In genomic region chr7:102506848-102507247, GRCm38 (mm10) we compare ENCODE assay signal across 8 mouse cellular contexts. TPM values are rescaled to one million over a fixed set of nuclear protein-coding genes. Genes with fewer than 3 reads are reported as not detected.
DNase-seq lines count a peak whose midpoint lies in the region; ATAC-seq and TF ChIP-seq lines count a peak whose summit lies in the region.

No protein-coding gene starts in this region.

- H3K4me3 ChIP-seq in embryonic facial prominence, embryonic 11.5 days (ENCODE audit: low read depth, low read length): no peak overlapping the region
- no peak overlapping the region for H3K4me3 ChIP-seq in kidney, embryonic 15.5 days (replicated peaks)
- no peak overlapping the region for H3K4me3 ChIP-seq in limb, embryonic 14.5 days (replicated peaks; ENCODE audit: low read length)

- H3K27ac ChIP-seq in embryonic facial prominence, embryonic 11.5 days (replicated peaks; ENCODE audit: low read depth, low read length): no peak overlapping the region
- H3K27ac ChIP-seq in kidney, embryonic 15.5 days: no peak overlapping the region
- H3K27ac ChIP-seq in limb, embryonic 14.5 days (replicated peaks; ENCODE audit: low read depth, low read length): no peak overlapping the region

- H3K4me1 ChIP-seq in embryonic facial prominence, embryonic 11.5 days (ENCODE audit: control insufficient read depth, insufficient read depth, low read length): no peaks in the 10 kb centered on the region
- no peaks in the 10 kb centered on the region for H3K4me1 ChIP-seq in kidney, embryonic 15.5 days
- H3K4me1 ChIP-seq in limb, embryonic 14.5 days (ENCODE audit: control insufficient read depth, insufficient read depth, low read length): no peaks in the 10 kb centered on the region

- ATAC-seq in embryonic facial prominence, embryonic 11.5 days (replicated peaks; ENCODE audit: insufficient number of reproducible peaks, low FRiP score, low TSS enrichment, low read depth): peak; percentile 69
- ATAC-seq in kidney, embryonic 15.5 days (replicated peaks; ENCODE audit: low FRiP score): peak; percentile 80
- peak; percentile 57 for ATAC-seq in limb, embryonic 14.5 days (ENCODE audit: low FRiP score, low read depth)

- H3K9me3 ChIP-seq in embryonic facial prominence, embryonic 11.5 days (replicated peaks; ENCODE audit: control insufficient read depth, low read length): no peaks in the 10 kb centered on the region
- no peaks in the 10 kb centered on the region for H3K9me3 ChIP-seq in kidney, embryonic 15.5 days (replicated peaks)
- H3K9me3 ChIP-seq in limb, embryonic 14.5 days (ENCODE audit: control insufficient read depth, low read length): no peaks in the 10 kb centered on the region

- H3K27me3 ChIP-seq in embryonic facial prominence, embryonic 11.5 days (ENCODE audit: control insufficient read depth, insufficient read depth, low read length): no peaks in the 10 kb centered on the region
- H3K27me3 ChIP-seq in kidney, embryonic 15.5 days: 0 out of 2 replicates have a peak, but pooled peaks cover 4% of the 10 kb centered on the region
- no peaks in the 10 kb centered on the region; the same call in 1 of the 2 replicates for H3K27me3 ChIP-seq in limb, embryonic 14.5 days (ENCODE audit: control insufficient read depth, insufficient read depth, low read length)

- no peak overlapping the region for H3K9ac ChIP-seq in embryonic facial prominence, embryonic 11.5 days (replicated peaks; ENCODE audit: low read length)
- no peak overlapping the region for H3K9ac ChIP-seq in kidney, embryonic 15.5 days
- H3K9ac ChIP-seq in limb, embryonic 14.5 days (ENCODE audit: low read depth, low read length, severe bottlenecking): no peak overlapping the region

- TF ChIP-seq POLR2A in limb, embryonic 14.5 days (IDR thresholded peaks at IDR 0.05; ENCODE audit: borderline replicate concordance, extremely low read depth, insufficient read depth, insufficient read length): 0 out of 2 replicates have a peak, but pooled peaks have one; percentile 20

- no peaks in the 10 kb centered on the region for H3K36me3 ChIP-seq in embryonic facial prominence, embryonic 11.5 days (replicated peaks; ENCODE audit: control insufficient read depth, insufficient read depth, low read depth, low read length)
- H3K36me3 ChIP-seq in kidney, embryonic 15.5 days: no peaks in the 10 kb centered on the region
- H3K36me3 ChIP-seq in limb, embryonic 14.5 days (ENCODE audit: control insufficient read depth, insufficient read depth, low read length): no peaks in the 10 kb centered on the region

- no peak overlapping the region for H3K4me2 ChIP-seq in embryonic facial prominence, embryonic 11.5 days (ENCODE audit: low read depth, low read length)
- H3K4me2 ChIP-seq in kidney, embryonic 15.5 days: no peak overlapping the region
- no peak overlapping the region for H3K4me2 ChIP-seq in limb, embryonic 14.5 days (replicated peaks; ENCODE audit: low read depth, low read length, severe bottlenecking)

- WGBS in embryonic facial prominence, embryonic 11.5 days: 56% methylated on average over 3 of the region's 3 CpGs
- 49% methylated on average over 3 of the region's 3 CpGs for WGBS in kidney, embryonic 15.5 days
- WGBS in limb, embryonic 14.5 days: 32% methylated on average over 3 of the region's 3 CpGs

- DNase-seq in 416B (ENCODE audit: low read depth): peak; percentile 80
- peak; percentile 81 for DNase-seq in adrenal gland, postnatal 14 days
- peak; percentile 79 for DNase-seq in embryonic facial prominence, embryonic 11.5 days (ENCODE audit: low spot score)
- DNase-seq in heart, adult 8-10 months (ENCODE audit: low spot score): peak; percentile 74
- peak; percentile 61 for DNase-seq in limb, embryonic 14.5 days (ENCODE audit: low spot score)
- peak; percentile 76 for DNase-seq in naive thymus-derived CD4-positive, alpha-beta T cell, adult 2 months (ENCODE audit: low read depth)
- DNase-seq in spleen, postnatal 4 days (ENCODE audit: low spot score in 2 of 2): peak; percentile 62 to 83

RNA-seq across cellular contexts. Expression of gene Olfr545, which starts 7.5 kb away (rescaled TPM):
- not detected in 2 replicates for total RNA-seq in adrenal gland, postnatal 14 days (2021)
- polyA plus RNA-seq in embryonic facial prominence, embryonic 11.5 days (2014; fragmentation: Nextera tagmentation; extraction: Ambion mirVana): not detected in 2 replicates
- total RNA-seq in heart, adult 8-10 months (2022): not detected
- polyA plus RNA-seq in kidney, embryonic 15.5 days (2015; fragmentation: Nextera tagmentation; extraction: Ambion mirVana): 0.09 and 0.16 TPM in 2 replicates
- polyA plus RNA-seq in limb, embryonic 14.5 days (2012; rRNA removed): not detected in 2 replicates
- polyA plus RNA-seq in limb, embryonic 14.5 days (2014; fragmentation: Nextera tagmentation; extraction: Ambion mirVana): not detected in 2 replicates

RNA-seq across cellular contexts. Expression of gene Olfr544, which starts 18.7 kb away (rescaled TPM):
- total RNA-seq in adrenal gland, postnatal 14 days (2021): not detected in 2 replicates
- 0.06 TPM in 1 of 2 replicates, not detected in the other for polyA plus RNA-seq in embryonic facial prominence, embryonic 11.5 days (2014; fragmentation: Nextera tagmentation; extraction: Ambion mirVana)
- not detected for total RNA-seq in heart, adult 8-10 months (2022)
- 0.09 TPM in 1 of 2 replicates, not detected in the other for polyA plus RNA-seq in kidney, embryonic 15.5 days (2015; fragmentation: Nextera tagmentation; extraction: Ambion mirVana)
- polyA plus RNA-seq in limb, embryonic 14.5 days (2012; rRNA removed): not detected in 2 replicates
- polyA plus RNA-seq in limb, embryonic 14.5 days (2014; fragmentation: Nextera tagmentation; extraction: Ambion mirVana): 0.11 and 0.18 TPM in 2 replicates

RNA-seq across cellular contexts. Expression of gene Olfr543, which starts 25.4 kb away (rescaled TPM):
- not detected in 2 replicates for total RNA-seq in adrenal gland, postnatal 14 days (2021)
- polyA plus RNA-seq in embryonic facial prominence, embryonic 11.5 days (2014; fragmentation: Nextera tagmentation; extraction: Ambion mirVana): 0.25 and 0.67 TPM in 2 replicates
- total RNA-seq in heart, adult 8-10 months (2022): not detected
- polyA plus RNA-seq in kidney, embryonic 15.5 days (2015; fragmentation: Nextera tagmentation; extraction: Ambion mirVana): 0.38 and 0.48 TPM in 2 replicates
- polyA plus RNA-seq in limb, embryonic 14.5 days (2012; rRNA removed): not detected in 2 replicates
- polyA plus RNA-seq in limb, embryonic 14.5 days (2014; fragmentation: Nextera tagmentation; extraction: Ambion mirVana): 0.36 and 0.44 TPM in 2 replicates

RNA-seq across cellular contexts. Expression of gene Olfr547, which starts 27.7 kb away (rescaled TPM):
- not detected in 2 replicates for total RNA-seq in adrenal gland, postnatal 14 days (2021)
- not detected in 2 replicates for polyA plus RNA-seq in embryonic facial prominence, embryonic 11.5 days (2014; fragmentation: Nextera tagmentation; extraction: Ambion mirVana)
- not detected for total RNA-seq in heart, adult 8-10 months (2022)
- not detected in 2 replicates for polyA plus RNA-seq in kidney, embryonic 15.5 days (2015; fragmentation: Nextera tagmentation; extraction: Ambion mirVana)
- polyA plus RNA-seq in limb, embryonic 14.5 days (2012; rRNA removed): not detected in 2 replicates
- polyA plus RNA-seq in limb, embryonic 14.5 days (2014; fragmentation: Nextera tagmentation; extraction: Ambion mirVana): not detected in 2 replicates

RNA-seq across cellular contexts. Expression of gene Olfr548-ps1, which starts 33.8 kb away (rescaled TPM):
- total RNA-seq in adrenal gland, postnatal 14 days (2021): not detected in 2 replicates
- polyA plus RNA-seq in embryonic facial prominence, embryonic 11.5 days (2014; fragmentation: Nextera tagmentation; extraction: Ambion mirVana): not detected in 2 replicates
- total RNA-seq in heart, adult 8-10 months (2022): not detected
- polyA plus RNA-seq in kidney, embryonic 15.5 days (2015; fragmentation: Nextera tagmentation; extraction: Ambion mirVana): not detected in 2 replicates
- not detected in 2 replicates for polyA plus RNA-seq in limb, embryonic 14.5 days (2012; rRNA removed)
- polyA plus RNA-seq in limb, embryonic 14.5 days (2014; fragmentation: Nextera tagmentation; extraction: Ambion mirVana): not detected in 2 replicates
